Mouse (Mus musculus) lung, postnatal 36 days (tissue): ENCODE data around the gene Gm15217.

ENCODE experiments used
- DNase-seq: peaks from one replicate; pipeline ENCODE4 v3.0.0; 2022; ENCODE audit warnings: mixed read lengths

Gm15217 gene

DNA sequence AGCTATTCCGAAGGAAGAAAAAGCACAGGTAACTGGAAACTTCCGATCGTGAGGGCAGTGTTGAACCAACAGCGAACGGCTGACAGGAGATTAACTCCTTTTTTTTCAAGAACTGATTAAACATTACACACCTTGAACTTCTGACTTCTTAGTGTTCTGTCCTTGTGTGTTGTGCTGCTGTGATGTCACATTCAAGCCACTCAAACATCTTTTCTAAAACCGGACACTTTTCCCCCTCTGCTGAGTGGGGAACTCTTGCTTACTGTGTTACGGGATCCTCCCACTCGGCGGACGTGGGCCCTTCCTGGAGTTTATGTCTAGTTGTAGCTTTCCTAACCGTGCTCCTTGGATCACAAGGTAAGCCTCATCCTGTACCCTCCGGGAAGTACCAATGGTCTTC lies at the start of gene Gm15217:
Gm15217 (plus strand) TSS at position 130 of the 400 bp plus-strand sequence.
- DNase-seq = no peak

DNA sequence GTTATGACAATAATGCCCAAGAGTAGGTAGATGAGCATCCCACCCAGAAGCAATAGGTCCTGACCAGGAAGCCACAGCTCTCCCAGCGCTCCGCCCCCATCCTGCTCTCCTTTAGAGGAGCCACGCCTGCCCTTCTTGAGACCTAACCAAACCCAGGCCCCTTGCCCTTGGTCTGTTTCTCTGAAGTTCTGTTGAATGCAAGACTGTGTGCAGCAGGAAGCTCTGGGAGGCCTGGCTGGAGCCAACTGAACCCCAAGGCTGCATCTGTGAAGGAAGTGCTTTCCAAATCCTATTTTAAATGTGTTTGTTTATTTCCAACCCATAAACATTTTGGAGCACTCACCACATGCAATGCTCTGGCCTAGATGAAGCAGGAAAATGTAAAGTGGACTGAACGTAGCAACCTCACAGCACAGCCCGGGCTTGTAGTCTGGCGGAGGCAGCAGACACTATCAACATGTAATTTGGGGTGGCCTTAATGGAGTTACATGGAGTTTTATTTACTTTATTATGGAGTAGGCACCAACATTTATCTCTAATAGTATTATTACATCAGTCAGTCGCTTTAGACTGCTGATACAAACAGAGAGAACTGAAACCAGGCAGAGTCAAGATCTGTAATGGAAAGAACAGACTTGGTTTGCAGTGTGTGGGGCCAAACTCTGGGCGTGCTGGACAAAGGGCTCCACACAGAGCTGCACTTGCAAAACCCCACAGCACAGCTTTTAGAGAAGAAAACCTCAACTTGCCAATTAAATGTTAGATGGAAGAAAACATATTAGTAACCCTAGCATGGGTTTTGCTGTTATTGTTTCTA lies 45.6 kb upstream of the Gm15217 start:
- no peak for DNase-seq

GRCm38 (mm10) chr14:46338801-46339200 lies 40.4 kb upstream of the Gm15217 start:
- DNase-seq = no peak

- no peak for DNase-seq
Observed at GRCm38 (mm10) chr14:46344750-46345149, 34.5 kb upstream of the Gm15217 start.

DNA sequence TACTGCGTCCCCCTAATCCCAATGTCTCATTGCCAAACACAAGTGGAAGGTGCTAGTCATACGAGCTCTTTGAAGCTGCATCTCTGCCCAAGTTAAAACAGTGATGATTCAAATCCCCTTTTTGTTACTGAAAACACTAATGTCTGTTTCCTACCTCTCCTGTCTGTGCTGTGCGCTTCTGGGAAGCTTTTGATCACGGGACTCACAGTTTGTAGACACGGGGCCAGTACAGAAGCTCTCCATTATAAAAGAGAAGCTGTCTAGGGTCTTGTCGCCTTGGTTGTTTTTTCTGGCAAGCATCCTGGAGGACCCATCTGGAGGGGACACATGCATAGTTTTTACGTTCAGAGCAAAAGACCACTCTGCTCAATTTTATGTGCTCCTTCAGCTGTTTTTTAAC lies 21.9 kb upstream of the Gm15217 start:
- no peak for DNase-seq

DNA sequence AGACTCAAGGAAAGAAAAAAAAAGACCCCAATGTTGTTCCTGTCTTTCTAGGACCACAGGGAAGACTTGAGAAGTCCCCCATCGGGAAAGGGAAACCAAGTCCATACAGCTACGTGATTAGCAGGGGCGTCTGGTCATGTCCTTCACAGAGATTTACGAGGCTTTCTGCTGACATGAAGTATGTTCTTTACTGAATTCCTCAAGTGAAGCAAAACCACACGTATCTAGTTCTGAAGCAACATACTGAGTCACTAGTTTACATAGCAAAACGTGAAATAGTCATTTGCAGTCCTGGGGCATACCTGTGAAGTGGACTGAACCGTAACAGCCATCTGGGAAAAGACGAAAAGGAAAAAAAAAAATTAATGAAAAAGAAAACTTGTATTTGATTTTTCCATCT lies 21.5 kb upstream of the Gm15217 start:
- no peak for DNase-seq

GRCm38 (mm10) chr14:46363209-46363608 lies 16.0 kb upstream of the Gm15217 start:
- peak; percentile 71 for DNase-seq

DNA sequence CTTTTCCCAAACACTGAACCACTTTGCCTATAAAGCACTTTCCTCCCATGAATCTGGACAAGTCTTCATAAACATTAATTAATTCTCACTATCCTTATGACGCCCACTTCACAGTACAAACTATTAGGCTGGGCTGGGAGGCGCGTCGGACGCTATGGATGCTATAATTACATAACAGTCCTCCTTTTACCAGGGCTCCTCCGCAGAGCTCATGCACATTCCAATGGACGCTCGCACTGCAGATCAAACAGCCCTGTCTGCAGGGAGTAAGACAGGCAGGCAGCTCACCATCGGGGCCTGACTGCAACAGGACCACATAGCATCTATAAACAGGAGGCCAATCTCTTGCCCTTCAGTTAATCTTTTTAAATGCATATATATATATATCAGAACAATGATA lies 6.8 kb upstream of the Gm15217 start:
- DNase-seq = no peak

DNA sequence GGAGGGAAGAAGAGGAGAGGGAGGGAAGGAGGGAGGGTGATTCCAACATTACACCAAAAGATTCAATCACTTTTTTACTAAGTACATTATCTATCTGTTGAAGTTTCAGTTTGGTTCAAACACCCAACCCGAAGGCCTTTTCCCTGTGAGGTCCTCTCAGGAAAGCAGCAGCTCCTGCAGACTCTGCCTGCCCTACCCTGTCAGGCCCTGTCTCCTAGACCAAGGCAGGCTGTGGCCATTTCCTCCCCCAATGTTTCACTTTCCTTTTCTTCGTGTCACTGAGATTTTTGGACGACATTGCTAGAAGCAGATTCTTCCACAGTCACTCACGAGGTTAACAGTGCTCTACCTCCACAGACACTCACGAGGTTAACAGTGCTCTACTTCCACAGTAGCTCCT lies 3.4 kb upstream of the Gm15217 start:
- DNase-seq = no peak

DNA sequence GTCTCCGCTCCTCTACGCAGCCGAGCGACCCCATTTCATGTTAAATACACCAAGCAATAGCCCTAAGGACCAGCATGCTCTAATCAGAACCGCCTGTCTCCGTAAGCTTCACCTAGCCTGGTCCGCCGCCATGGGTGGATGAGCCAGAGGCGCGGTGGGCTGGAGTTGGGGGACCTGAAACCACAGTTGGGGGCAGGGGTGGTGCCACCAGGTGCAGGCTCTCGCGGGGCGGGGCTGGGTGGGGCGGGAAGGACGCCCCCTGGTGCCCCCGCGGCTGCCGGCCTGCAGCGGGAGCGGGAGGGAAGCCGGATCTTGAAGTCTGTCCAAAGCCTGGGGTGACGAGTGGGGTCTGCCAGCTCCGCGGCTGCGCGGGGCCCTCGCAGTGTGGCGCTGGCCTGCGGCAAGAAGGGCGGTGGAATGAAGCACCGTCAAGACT lies 1.1 kb downstream of the Gm15217 start:
- DNase-seq = peak; percentile 23

DNA sequence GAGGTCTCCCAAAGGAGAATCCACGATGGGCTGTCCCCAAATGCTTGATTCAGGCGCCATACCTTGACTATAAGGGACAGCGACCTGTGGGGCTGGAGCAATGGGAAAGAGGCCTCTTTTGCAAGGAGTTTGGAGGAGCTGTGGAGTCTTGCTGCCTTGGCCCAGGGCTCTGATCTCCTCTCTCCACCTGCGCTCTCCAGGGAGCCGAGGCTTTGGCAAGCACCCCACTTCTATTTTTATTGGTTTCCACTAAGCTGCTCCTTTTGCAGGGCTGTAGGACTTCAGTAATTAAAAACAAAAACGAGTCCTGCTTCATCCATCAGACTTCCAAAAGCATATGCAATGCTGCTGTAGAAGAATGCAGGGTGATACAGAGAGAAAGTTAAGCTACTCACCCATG lies 2.2 kb downstream of the Gm15217 start:
- no peak for DNase-seq

GRCm38 (mm10) chr14:46384946-46385691 lies 5.9 kb downstream of the Gm15217 start:
- no peak for DNase-seq

GRCm38 (mm10) chr14:46385701-46386477 lies 6.7 kb downstream of the Gm15217 start:
- DNase-seq = no peak

DNA sequence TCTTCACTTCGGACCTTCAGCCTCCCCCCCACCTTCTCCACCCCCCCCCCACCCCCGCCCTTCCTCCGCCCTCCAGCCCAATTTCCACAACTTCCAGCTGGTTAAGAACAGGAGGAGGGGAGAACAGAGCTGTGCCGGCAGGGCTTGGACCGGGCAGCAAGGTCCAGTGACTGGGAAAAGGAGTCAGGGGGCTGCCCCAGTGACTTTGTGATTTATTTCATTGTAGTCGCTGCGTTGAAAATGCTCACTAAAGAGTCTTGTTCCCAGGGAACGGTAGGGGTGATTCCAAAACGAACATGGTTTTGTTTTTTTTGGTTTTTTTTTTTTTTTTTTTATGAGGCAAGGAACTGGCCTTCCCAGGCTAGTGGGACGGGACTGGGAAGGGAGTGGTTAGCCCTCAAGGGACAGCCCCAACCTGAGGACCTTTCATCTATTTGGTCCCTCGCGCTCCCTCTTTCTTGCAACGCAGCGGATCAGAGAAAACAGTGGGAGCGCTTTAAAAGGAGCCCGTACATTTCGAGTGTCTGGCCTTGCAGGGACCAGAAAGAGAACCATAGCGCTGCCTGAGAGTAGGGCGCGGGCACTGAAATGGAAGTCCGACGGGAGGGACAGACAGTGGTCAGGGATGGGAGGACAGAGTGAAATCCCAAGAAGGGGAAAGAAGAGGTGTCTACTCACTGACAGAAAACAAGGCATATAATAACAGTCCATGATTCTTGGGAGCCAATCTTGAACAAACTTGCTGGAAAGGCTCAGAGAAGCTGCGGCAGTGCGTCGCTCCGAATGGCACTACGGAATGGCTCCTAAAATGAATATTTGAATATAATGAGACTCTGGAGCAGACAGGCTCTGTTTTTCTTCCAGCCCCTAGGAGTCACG lies 7.5 kb downstream of the Gm15217 start:
- DNase-seq = no peak

DNA sequence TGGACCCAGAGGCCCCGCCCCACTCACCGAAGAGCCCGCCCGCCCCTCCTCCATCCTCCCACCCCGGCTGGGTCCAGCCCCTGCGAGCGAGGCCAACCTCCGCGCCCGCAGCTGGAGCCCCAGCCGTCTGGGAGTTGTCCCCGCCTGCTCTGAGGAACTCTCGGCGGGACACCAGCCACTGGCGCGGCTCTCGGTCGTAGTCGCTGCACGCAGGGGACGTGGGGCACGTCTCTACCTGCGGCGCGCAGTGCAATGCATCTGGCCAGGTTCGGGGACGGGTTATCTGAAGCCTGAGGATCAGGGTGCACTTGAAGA lies 8.1 kb downstream of the Gm15217 start:
- DNase-seq = peak; percentile 92

DNA sequence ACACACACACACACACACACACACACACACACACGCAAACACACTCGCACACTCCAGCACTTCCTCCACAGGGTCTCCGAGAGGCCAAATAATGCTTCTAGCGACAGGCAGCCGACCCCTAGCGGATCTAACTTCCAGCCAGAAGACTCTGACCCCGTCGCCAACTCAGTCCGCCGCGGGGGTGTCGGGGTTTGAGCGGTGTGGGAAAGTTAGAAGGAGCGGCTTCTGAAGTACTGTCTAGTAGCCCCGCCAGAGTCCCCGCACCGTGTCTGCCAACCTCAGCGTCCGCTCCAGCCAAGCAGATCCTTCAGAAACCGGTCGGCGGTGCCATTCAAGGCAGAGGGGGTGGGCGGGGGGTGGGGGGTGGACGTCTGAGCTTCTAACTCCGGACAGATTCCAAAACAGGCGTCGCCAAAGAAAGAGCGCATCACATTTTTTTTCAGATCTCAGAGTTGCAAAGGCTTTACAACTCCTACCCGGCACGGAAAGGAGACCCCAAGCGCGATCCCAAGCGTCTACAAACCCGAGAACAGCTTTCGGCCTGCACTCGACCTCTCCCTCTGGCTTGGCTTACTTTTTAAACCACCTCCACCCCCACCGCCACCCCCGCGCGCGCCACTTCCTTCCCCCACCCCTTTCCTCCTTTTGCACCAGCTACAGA lies 8.7 kb downstream of the Gm15217 start:
- DNase-seq = peak; percentile 51

- peak; percentile 74 for DNase-seq
Observed at GRCm38 (mm10) chr14:46388636-46389035, 9.4 kb downstream of the Gm15217 start.

- DNase-seq = no peak
Observed at GRCm38 (mm10) chr14:46389438-46390248, 10.4 kb downstream of the Gm15217 start.

GRCm38 (mm10) chr14:46390249-46390775 lies 11.1 kb downstream of the Gm15217 start, which contains the start of gene Bmp4:
TSS of gene Bmp4 (minus strand) at chr14:46390669.
- DNase-seq = peak; percentile 85

DNA sequence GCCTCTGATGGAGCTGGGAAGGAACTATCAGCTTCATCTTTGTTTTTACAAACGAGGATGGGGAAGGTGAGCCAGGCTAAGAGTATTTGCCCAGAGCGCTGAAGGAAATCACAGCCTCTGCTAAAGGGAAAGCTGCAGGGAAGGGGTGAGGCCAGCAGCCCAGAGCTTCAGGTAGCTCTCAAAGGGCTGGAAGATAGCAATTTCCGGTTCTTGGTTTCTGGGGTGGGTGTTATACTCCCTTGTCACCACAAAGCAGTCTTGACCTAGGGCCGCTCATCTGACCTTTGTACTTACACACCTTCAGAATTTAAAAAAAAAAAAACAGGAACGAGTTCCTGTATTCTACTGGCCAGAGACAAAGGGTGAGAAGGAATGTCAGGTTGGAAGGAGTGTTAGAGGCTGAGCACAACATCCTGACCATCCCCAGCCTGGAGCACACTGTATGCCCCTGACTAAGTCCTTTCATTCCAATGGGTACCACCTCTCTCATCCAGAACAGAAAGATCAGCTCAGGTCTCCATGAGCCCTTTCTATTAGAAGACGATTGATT lies 12.5 kb downstream of the Gm15217 start:
- no peak for DNase-seq
